Mouse (Mus musculus) gastrocnemius, adult 18-20 months (tissue): Measurements from ENCODE around the gene Vnn1. TPM values are rescaled to one million over a fixed set of nuclear protein-coding genes. Genes with fewer than 3 reads are reported as not detected.

ENCODE experiments used
- DNase-seq: peaks from one replicate; pipeline ENCODE4 v3.0.0; 2021; ENCODE audit warnings: low spot score
- long read RNA-seq, 2 experiments: library from polyadenylated mRNA; stranded (forward); transcript quantifications; one replicate each; pipeline ENCODE4 v2.0.0; 2021
- total RNA-seq, 2 experiments: library from RNA; stranded (reverse); gene quantifications; 2 replicates each; pipeline ENCODE4 v1.2.3; 2021

The Vnn1 gene
- total RNA-seq: under 1 TPM; 0.09 to 0.11 TPM
- long read RNA-seq, experiment 1, partial matches to known transcripts: 0 of 1 reads
- long read RNA-seq, experiment 1, other reads (novel, unspliced or antisense): 0 of 1 reads
- long read RNA-seq, experiment 2: 0 reads

- no peak for DNase-seq
Observed at GRCm38 (mm10) chr10:23894601-23895349, at the start of gene Vnn1. Gene Vnn1, plus strand, starts transcription at chr10:23894688.

DNA sequence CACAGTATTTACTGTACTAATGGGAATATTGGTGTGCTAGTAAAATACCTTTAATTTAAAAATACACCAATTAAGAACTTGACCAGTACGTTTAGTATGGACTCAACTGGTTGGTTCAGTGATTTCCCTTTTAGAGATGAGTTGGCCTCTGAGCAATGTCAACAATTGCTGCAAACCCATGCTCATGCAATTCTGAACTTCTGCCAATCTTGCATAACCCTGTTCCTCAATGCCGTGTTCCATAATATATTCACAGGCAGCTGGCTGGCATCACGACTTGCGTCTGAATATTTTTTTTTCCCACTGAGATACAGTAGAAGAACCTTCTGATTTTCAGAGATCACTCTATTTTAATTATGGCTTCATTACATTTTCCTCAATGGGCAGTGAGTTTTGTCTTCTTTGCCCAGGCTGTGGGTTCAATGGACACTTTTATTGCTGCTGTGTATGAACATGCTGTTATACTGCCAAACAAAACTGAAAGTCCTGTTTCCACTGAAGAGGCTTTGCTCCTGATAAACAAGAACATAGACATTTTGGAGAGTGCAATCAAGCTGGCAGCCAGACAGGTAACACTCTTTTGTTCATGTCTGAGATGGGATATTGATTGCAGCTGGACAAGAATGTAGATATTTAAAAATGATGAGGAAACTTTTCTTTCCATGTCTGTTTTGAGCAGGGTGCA lies 43.1 kb upstream of the Vnn1 start, which contains the start of gene Vnn3:
Vnn3 (plus strand) TSS at position 235 of the 685 bp plus-strand sequence.
- DNase-seq: no peak

GRCm38 (mm10) chr10:23852096-23852495 lies 42.4 kb upstream of the Vnn1 start:
- no peak for DNase-seq

- no peak for DNase-seq
Observed at GRCm38 (mm10) chr10:23864362-23865312, 29.9 kb upstream of the Vnn1 start.

DNA sequence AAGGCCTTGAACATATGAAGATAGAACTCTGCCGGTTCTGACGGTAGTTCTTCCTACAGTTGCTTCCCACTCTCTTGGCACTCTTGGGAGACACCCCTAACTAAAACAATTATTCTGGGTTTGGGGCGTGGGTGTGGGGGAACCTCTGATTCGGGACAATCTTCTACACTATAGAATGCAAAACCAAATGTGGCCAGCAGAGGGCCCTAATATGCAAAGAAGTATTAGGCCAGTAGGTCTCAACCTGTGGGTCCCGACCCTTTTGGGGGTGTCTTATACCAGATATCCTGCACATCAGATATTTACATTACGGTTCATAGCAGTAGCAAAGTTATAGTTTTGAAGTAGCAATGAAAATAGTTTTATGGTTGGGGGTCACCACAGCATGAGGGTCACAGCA lies 13.8 kb upstream of the Vnn1 start:
- no peak for DNase-seq

DNA sequence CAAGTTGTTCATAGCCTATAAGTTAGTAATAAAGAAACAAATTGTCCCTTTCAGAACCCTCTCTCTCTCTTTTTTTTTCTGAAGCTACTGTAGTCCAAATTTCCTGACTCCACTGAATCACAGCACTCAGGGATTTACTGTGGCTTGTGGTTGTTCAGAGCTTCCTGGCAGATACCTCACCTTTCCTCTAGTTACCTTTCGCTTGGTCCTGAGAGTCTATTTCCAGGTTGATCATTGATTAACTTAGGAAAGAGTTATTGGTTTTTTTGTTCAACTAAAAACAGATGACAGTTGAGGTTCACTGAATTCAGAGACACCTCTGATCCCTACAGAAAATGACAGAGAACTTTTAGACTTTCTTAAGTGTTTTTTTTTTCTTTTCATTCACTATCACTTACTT lies 9.6 kb upstream of the Vnn1 start:
- DNase-seq: no peak

- no peak for DNase-seq
Observed at GRCm38 (mm10) chr10:23886060-23886459, 8.4 kb upstream of the Vnn1 start.

- no peak for DNase-seq
Observed at GRCm38 (mm10) chr10:23892987-23893386, 1.5 kb upstream of the Vnn1 start.

- no peak for DNase-seq
Observed at GRCm38 (mm10) chr10:23895376-23895775, 888 bp downstream of the Vnn1 start.

- DNase-seq: no peak
Observed at GRCm38 (mm10) chr10:23901119-23901518, 6.6 kb downstream of the Vnn1 start.

DNA sequence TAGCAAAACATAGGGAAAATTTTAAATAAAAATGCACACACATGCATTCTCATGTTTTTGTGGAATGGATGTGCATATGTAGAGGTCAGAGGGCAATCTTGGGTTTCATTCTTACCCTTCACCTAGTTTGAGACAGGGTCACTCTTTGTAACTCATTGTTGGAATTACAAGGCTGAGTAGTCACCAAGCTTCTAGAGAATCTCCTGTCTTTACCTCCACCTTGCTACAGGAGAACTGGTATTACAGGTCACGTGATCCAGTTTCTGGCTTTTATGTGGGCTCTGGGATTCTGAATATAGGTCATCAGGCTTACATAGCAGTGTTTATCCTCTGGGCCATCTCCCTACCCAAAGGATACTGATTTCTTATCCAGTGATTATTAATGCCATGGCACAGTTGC lies 11.2 kb downstream of the Vnn1 start:
- no peak for DNase-seq

DNA sequence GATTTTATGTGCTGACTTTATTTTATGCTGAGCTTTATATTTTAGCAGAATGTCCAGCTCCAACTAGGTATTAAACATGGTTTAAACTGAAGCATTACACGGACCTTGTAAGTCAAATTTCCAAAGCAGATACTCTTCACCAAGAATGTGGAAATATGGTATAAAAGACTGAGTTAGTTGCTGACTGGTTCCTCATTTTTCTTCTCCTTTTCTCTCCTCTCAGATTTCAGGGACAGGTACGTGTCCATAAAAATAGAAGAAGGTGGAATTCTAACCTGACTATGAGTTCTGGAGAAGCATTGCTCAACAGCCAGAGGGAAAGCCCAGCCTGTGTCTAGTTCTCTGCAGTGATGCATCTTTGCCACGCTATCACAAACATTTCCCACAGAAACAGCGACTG lies 25.6 kb downstream of the Vnn1 start, which contains the start of gene Taar1:
Taar1 (plus strand) TSS at position 301 of the 400 bp plus-strand sequence.
- DNase-seq: no peak

DNA sequence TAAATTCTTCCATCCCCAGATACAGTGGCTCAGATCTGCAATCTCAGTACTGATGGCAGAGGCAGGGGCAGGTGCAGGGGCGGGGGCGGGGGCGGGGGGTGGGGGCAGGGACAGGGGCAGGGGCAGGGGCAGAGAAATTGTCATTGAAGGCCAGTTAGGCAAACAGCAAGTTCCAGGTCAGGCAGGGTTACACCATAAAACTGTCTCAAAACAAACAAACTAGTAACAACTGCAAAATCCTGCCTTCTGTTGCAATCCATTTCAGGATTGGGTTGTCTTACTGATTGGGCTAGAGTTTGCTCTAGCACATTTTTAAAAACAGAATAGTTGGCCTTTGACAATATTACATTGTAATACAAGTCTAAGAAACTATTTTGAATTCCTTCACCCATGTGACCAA lies 28.0 kb downstream of the Vnn1 start:
- no peak for DNase-seq

- DNase-seq: no peak
Observed at GRCm38 (mm10) chr10:23923941-23924340, 29.5 kb downstream of the Vnn1 start.

DNA sequence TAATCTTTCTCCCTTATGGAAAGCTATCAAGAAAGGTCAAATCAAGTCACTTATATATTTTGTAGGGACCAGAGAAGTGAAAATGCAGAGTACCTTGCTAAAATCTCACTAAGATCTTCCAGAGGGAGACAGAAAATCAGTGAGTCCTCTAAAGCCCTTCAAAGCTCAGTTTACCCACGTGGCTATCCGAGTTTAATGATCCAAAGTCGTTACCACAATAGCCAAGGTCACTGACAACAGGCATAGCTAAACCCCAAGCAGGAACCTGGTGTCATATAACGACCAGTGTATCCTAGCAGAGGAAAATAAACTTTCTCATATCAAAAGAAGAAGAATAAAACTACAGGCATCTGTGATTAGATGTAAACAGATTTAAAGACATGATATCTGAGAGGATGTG lies 43.1 kb downstream of the Vnn1 start:
- no peak for DNase-seq

DNA sequence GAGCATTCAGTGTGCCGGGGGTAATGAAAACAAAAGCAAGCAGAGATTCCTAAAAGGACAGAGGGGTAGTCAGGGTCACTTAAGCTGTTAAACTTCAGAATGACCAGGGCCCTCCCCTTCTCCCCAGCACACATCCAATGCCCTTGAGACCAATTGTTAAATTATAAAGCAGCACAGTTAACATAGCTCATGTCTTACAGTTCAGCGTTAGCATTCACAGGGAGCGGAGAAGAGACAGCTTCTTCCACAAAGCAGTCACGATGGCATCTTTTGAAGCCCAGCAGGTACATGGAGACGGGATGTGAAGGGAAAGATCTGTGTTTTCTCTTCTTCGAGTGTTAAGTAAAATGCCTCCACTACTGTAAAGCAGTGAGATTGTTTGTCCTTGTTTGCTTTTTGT lies 43.8 kb downstream of the Vnn1 start, which contains the start of gene Taar2:
Taar2 (plus strand) TSS at position 261 of the 400 bp plus-strand sequence.
- DNase-seq: no peak

DNA sequence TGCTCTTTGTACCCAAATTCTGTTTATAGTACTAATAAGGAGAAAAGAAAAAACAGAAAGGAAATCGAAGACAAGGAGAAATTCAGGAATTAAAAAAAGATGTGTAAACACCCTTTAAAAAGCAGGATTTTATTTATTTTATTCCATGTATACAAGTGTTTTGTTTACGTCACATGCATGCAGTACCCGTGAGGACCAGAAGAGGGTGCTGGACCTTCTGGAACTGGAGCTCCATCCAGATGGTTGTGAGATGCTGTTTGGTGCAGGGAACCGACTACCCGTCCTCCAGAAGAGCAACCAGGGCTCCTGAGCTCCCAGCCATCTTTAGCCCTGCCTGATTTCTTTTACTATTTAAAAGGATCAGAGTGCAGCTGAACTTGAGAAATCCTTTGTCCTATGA lies 48.0 kb downstream of the Vnn1 start:
- DNase-seq: no peak

DNA sequence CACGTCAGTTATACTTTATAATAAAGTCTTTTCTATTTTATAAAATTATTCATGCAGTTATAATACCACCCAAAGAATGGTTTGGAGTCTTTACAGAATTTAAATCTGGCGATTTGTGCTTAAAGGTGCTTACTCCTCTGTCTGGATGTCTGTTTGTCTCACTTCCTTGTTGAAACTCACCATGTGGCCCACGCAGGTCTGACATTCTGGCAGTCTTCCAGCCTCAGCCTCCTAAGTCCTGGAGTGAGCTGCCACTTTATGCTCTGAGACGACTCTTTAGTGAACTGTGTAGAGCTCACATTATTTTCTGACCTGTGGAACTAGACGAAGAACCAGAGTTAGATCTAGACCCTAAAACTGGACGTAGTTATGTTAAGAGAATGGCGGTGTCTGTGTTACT lies 53.5 kb downstream of the Vnn1 start:
- no peak for DNase-seq

- no peak for DNase-seq
Observed at GRCm38 (mm10) chr10:23949508-23950005, 55.1 kb downstream of the Vnn1 start, which contains the start of gene Taar3. Gene Taar3, plus strand, starts transcription at chr10:23949558.

DNA sequence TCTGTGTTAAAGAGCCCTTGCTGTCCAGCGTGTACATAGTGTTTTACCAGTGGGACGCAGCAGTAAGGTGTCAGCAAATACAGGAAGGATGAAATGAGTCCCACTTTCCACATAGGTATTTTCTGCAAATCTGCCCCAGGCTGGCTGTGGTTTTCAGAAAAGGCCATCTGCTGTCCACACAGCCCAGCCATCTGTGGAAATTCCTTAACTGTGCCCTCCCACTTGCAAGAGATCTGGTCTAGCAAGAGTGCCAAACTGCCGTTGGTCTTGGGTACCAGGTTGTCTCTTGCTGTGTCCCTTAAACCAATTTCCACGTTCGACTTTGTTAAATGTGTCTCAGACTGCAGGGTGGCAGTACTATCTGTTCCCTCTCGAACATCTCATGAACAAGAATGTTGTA lies 57.2 kb downstream of the Vnn1 start:
- no peak for DNase-seq
